Mouse (Mus musculus) heart, embryonic 10.5 days (tissue): Measurements from ENCODE around the gene Rd3. TPM values are rescaled to one million over a fixed set of nuclear protein-coding genes. Genes with fewer than 3 reads are reported as not detected.

Experiments used
- DNase-seq: peaks from one replicate; pipeline ENCODE4 v3.0.0-alpha.2; 2017; ENCODE audit warnings: low spot score
- H3K27ac ChIP-seq: fragments of 300-500 bp; sonication (generic); 2 replicates; pipeline ENCODE4 v1.5.1; 2016; ENCODE audit warnings: mild to moderate bottlenecking
- H3K27me3 ChIP-seq: fragments of 300-500 bp; sonication (generic); 2 replicates; pipeline ENCODE4 v1.6.1; 2016; ENCODE audit warnings: mild to moderate bottlenecking; ENCODE audit not compliant: poor library complexity, insufficient read depth, severe bottlenecking
- H3K36me3 ChIP-seq: fragments of 300-500 bp; sonication (generic); 2 replicates; pipeline ENCODE4 v1.6.1; 2016; ENCODE audit warnings: mild to moderate bottlenecking, moderate library complexity
- H3K4me1 ChIP-seq: fragments of 300-500 bp; sonication (generic); 2 replicates; pipeline ENCODE4 v1.6.1; 2016; ENCODE audit warnings: mild to moderate bottlenecking
- H3K4me3 ChIP-seq: fragments of 300-500 bp; sonication (generic); 2 replicates; pipeline ENCODE4 v1.5.1; 2016; ENCODE audit warnings: mild to moderate bottlenecking, moderate library complexity
- H3K9me3 ChIP-seq: fragments of 300-500 bp; sonication (generic); 2 replicates; pipeline ENCODE4 v1.6.1; 2016; ENCODE audit warnings: mild to moderate bottlenecking, moderate library complexity
- WGBS: fragments of 180-500 bp; shearing (Covaris S2); methylation state at CpG from one replicate; pipeline ENCODE4 v1.1.7; 2016; 5-methylcytosine and 5-hydroxymethylcytosine counted together
- polyA plus RNA-seq: library from polyadenylated mRNA; unstranded; fragments of >200 nt; fragmentation: Nextera tagmentation; extraction: Ambion mirVana; gene quantifications from 2 replicates; pipeline ENCODE4 v1.2.1, GENCODE M21; 2016

Gene Rd3
- polyA plus RNA-seq = 0.16 and 0.19 TPM in 2 replicates

- no peak for DNase-seq
- Histone ChIP-seq H3K9me3 (no peaks in the 10 kb centered on the region), H3K36me3 (no peaks in the 10 kb centered on the region), H3K27ac (no peak within 1 kb of the TSS), H3K4me3 (no peak within 1 kb of the TSS), H3K4me1 (peaks cover 41% of the 10 kb centered on the region), H3K27me3 (peaks cover 29% of the 10 kb centered on the region)
- WGBS = 52% methylated on average over 5 of the region's 5 CpGs
These were observed at the start of gene Rd3 for GRCm38 (mm10) chr1:191977187-191977586. Gene Rd3 (plus strand): TSS chr1:191977370.

GRCm38 (mm10) chr1:191928345-191928744 is 48.8 kb upstream of the Rd3 start:
- peaks cover 18% of the 10 kb centered on the region for H3K4me1 ChIP-seq
- 69% methylated on average over 7 of the region's 7 CpGs for WGBS
- H3K27ac ChIP-seq = no peak overlapping the region
- peaks cover 40% of the 10 kb centered on the region for H3K27me3 ChIP-seq
- no peaks in the 10 kb centered on the region for H3K36me3 ChIP-seq
- H3K4me3 ChIP-seq = no peak overlapping the region
- H3K9me3 ChIP-seq = no peaks in the 10 kb centered on the region
- no peak for DNase-seq

DNA sequence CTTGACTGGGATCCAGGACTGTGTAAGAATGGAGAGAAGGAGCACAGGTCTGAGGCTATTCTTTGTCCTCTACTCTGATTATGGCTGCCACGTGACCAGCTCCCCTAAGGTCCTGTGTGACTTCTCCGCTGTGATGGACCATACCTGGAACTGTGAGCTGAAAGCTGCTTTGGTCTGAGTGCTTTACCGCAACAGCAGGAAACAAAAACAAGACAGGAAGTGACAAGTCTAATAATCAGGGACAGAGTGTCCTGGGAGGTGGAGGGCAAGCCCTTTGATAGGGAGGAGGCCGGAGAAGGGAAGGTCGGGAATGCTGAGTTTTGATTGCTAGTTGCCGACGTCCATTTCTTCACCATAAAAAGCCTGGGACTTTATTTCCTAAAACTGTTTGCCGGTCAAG is 48.1 kb upstream of the Rd3 start:
- no peak for DNase-seq
- H3K27ac ChIP-seq = no peak overlapping the region
- 57% methylated on average over 8 of the region's 8 CpGs for WGBS
- peaks cover 40% of the 10 kb centered on the region for H3K27me3 ChIP-seq
- no peak overlapping the region for H3K4me3 ChIP-seq
- H3K9me3 ChIP-seq = no peaks in the 10 kb centered on the region
- peaks cover 18% of the 10 kb centered on the region for H3K4me1 ChIP-seq
- no peaks in the 10 kb centered on the region for H3K36me3 ChIP-seq

- H3K27ac ChIP-seq = no peak overlapping the region
These were observed 47.2 kb upstream of the Rd3 start for GRCm38 (mm10) chr1:191929897-191930524.

DNA sequence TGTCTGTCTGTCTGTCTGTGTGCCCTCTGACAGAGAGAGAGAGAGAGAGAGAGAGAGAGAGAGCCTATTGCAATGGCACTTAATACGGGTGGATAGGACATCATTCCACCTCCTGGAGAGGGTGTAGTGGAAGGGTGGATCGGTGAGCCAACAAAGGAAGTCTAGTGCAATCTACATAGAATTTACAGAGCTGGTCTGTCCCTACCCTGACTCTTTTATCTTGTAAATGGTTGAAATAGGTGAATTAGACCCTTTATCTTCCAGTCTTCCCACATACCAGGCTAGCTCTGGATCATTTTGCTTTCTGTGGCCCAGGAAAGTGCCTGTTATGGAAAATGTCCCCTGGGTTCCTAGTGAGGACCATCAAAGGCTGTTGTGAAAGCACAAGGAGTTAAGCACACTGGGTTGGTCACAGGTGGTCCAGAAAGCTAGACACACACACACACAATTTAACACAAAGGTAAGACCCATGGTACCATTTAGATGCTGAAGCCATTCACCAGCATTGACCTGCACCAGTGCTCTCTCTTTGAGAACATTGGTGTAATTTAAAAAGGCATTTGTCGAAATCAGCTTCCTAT is 46.6 kb upstream of the Rd3 start:
- Histone ChIP-seq H3K9me3 (no peaks in the 10 kb centered on the region), H3K36me3 (no peaks in the 10 kb centered on the region), H3K27me3 (peaks cover 40% of the 10 kb centered on the region), H3K4me1 (peaks cover 18% of the 10 kb centered on the region), H3K4me3 (no peak overlapping the region), H3K27ac (no peak overlapping the region)
- WGBS = 80% methylated on average over 3 of the region's 3 CpGs
- no peak for DNase-seq

More at GRCm38 (mm10) chr1:191929897-191930524, 47.2 kb upstream of the Rd3 start:
- H3K9me3 ChIP-seq = no peaks in the 10 kb centered on the region
- DNase-seq = no peak
- no peaks in the 10 kb centered on the region for H3K36me3 ChIP-seq
- H3K4me1 ChIP-seq = peaks cover 18% of the 10 kb centered on the region
- WGBS = 56% methylated on average over 12 of the region's 12 CpGs
- H3K4me3 ChIP-seq = no peak overlapping the region
- peaks cover 40% of the 10 kb centered on the region for H3K27me3 ChIP-seq

DNA sequence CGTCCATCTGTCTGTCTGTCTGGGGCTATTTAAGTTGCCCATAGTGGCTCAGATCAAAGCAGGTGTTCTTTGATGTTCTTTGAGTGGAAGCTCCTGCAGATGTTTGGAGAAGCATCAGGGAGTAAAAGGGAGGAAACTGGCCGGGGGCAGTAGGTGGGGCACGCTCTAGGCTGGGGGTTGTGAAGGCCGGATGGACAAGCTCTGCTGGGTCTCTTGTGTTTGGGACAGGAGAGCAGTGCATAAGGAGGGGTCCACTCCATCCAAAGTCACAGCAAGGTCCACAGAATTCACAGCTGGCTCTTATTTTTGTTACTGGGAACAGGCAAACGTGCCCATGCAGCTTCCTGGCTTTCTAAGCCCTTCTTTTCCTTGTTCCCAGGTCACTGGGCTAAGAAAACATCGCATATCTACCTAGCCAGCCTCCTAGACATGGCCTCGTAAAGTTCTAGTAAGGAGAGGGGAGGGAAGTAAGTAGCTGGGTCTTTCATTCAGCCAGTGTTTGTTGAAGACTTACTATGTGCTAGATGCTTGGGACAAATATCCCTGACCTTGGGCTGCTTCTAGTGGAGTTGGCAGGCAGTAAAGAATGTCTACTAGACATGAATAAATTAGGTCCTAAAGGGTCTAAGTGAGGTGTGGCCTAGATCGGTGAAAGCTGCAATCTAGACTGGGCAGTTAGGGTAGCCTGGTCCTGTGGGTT is 44.7 kb upstream of the Rd3 start:
- Histone ChIP-seq H3K27ac (no peak overlapping the region), H3K36me3 (no peaks in the 10 kb centered on the region), H3K4me1 (peaks cover 18% of the 10 kb centered on the region), H3K27me3 (peaks cover 40% of the 10 kb centered on the region), H3K9me3 (no peaks in the 10 kb centered on the region), H3K4me3 (no peak overlapping the region)
- WGBS = 59% methylated on average over 8 of the region's 8 CpGs
- DNase-seq = no peak

GRCm38 (mm10) chr1:191932986-191933632 is 44.1 kb upstream of the Rd3 start:
- 79% methylated on average over 4 of the region's 4 CpGs for WGBS
- no peak for DNase-seq
- no peaks in the 10 kb centered on the region for H3K36me3 ChIP-seq
- H3K4me1 ChIP-seq = peaks cover 18% of the 10 kb centered on the region
- no peak overlapping the region for H3K27ac ChIP-seq
- H3K9me3 ChIP-seq = no peaks in the 10 kb centered on the region
- H3K4me3 ChIP-seq = no peak overlapping the region
- H3K27me3 ChIP-seq = peaks cover 37% of the 10 kb centered on the region

DNA sequence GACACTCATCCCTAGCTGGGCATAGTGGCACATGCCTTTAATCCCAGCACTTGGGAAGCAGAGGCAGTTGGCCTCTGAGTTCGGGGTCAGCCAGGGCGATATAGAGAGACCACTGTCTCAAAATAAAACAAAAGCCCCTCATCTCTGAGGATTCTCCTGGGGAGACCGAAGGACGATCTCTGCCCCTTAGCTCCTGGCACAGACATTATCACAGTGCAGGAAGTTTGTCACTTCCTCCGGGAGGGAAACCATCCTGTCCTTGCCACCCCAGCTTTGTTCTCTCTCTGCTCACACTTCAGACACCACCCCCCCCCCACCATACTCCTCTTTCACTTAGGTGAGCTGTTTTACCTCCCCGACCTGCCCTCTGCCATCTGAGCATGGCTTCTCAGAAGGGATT is 33.5 kb upstream of the Rd3 start:
- Histone ChIP-seq H3K9me3 (no peaks in the 10 kb centered on the region), H3K36me3 (no peaks in the 10 kb centered on the region), H3K27ac (no peak overlapping the region), H3K4me1 (peaks cover 12% of the 10 kb centered on the region), H3K4me3 (no peak overlapping the region), H3K27me3 (peaks cover 4% of the 10 kb centered on the region; the same call in 1 of the 2 replicates)
- 69% methylated on average over 6 of the region's 6 CpGs for WGBS
- no peak for DNase-seq

DNA sequence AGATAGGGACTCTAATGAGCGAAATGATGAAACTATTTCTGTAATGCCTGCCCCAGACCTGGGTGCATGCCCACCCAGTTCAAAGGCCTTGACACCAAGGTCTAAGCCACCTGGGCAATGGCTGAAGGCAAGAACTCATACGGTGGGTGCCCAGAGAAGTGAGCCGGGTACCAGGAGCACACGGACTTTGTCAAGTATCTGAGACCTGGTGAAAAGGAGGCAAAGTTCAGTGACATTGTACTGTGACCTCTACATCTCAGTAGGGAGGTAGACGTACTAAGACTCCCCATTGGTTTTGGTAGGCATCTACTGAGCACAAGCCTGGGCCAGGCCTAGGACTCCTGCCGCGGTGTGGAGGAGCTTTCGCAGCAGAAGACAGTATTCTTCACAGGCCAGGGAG is 31.8 kb upstream of the Rd3 start:
- 90% methylated on average over 8 of the region's 8 CpGs for WGBS
- DNase-seq = no peak
- Histone ChIP-seq H3K36me3 (no peaks in the 10 kb centered on the region), H3K9me3 (no peaks in the 10 kb centered on the region), H3K27ac (no peak overlapping the region), H3K27me3 (peaks cover 4% of the 10 kb centered on the region; the same call in 1 of the 2 replicates), H3K4me3 (no peak overlapping the region), H3K4me1 (peaks cover 12% of the 10 kb centered on the region)

- no peak for DNase-seq
- no peak overlapping the region for H3K27ac ChIP-seq
- H3K4me1 ChIP-seq = peaks cover 12% of the 10 kb centered on the region
- H3K36me3 ChIP-seq = no peaks in the 10 kb centered on the region
- peaks cover 4% of the 10 kb centered on the region; the same call in 1 of the 2 replicates for H3K27me3 ChIP-seq
- 77% methylated on average over 5 of the region's 5 CpGs for WGBS
- H3K4me3 ChIP-seq = no peak overlapping the region
- H3K9me3 ChIP-seq = no peaks in the 10 kb centered on the region
These were observed 31.4 kb upstream of the Rd3 start for GRCm38 (mm10) chr1:191945756-191946155.

DNA sequence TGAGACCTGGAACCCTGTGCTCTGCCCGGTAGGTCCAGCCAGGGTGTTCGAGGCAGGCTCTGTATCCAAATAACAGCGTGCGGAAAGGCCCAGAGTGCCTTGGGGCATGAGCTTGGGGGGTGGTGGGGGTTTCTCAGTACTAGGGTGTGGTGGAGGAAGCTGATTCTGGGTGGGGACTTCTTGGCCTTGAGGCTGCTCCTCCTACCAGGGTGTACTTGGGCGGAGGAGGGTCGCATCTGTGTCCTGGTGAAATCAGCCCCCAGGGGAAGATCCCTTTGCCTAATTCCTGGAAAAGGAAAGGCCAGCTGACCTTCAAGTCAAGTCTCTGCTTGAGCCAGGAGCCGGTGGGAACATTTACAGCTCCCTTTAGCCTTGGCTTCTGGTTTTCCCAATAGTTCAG is 30.9 kb upstream of the Rd3 start:
- DNase-seq = no peak
- Histone ChIP-seq H3K36me3 (no peaks in the 10 kb centered on the region), H3K27me3 (peaks cover 4% of the 10 kb centered on the region; the same call in 1 of the 2 replicates), H3K4me1 (peaks cover 12% of the 10 kb centered on the region), H3K4me3 (no peak overlapping the region), H3K27ac (no peak overlapping the region), H3K9me3 (no peaks in the 10 kb centered on the region)
- WGBS = 70% methylated on average over 7 of the region's 7 CpGs

- 59% methylated on average over 2 of the region's 2 CpGs for WGBS
- DNase-seq = no peak
These were observed 30.3 kb upstream of the Rd3 start for GRCm38 (mm10) chr1:191946835-191947234.

GRCm38 (mm10) chr1:191947796-191948195 is 29.4 kb upstream of the Rd3 start:
- H3K27ac ChIP-seq = no peak overlapping the region
- no peak for DNase-seq

More at GRCm38 (mm10) chr1:191946835-191947234, 30.3 kb upstream of the Rd3 start:
- Histone ChIP-seq H3K9me3 (no peaks in the 10 kb centered on the region), H3K4me3 (no peak overlapping the region), H3K27ac (peak overlapping the region; percentile 1; the same call in 1 of the 2 replicates), H3K4me1 (peaks cover 12% of the 10 kb centered on the region), H3K36me3 (no peaks in the 10 kb centered on the region), H3K27me3 (peaks cover 4% of the 10 kb centered on the region; the same call in 1 of the 2 replicates)

More at GRCm38 (mm10) chr1:191947796-191948195, 29.4 kb upstream of the Rd3 start:
- peaks cover 12% of the 10 kb centered on the region for H3K4me1 ChIP-seq
- peaks cover 4% of the 10 kb centered on the region; the same call in 1 of the 2 replicates for H3K27me3 ChIP-seq
- H3K4me3 ChIP-seq = no peak overlapping the region
- H3K36me3 ChIP-seq = no peaks in the 10 kb centered on the region
- H3K9me3 ChIP-seq = no peaks in the 10 kb centered on the region
- 76% methylated on average over 8 of the region's 8 CpGs for WGBS
